Mouse (Mus musculus): ENCODE results near the gene H2-D1.

DNA sequence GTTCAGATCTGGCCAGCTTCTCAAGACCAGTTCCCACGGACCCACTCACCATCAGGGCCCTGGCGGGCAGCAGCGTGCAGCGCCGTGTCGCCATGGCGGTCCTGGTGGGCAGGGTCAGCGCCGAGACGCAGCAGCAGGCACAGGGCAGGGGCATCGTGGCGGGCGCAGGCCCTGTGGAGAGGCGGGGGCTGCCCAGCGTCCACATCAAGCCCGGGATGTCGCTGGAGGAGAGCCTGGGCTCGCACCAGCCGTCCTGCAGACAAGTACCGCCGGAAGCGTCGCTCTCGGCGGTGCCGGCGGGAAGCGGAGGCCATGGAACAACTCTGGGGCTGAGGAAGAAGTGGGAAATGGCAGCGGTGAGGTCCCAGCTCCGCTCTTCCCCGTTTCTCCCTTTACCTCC lies 27.6 kb upstream of the H2-D1 start:
- TF ChIP-seq POLR2A (IDR thresholded peaks at IDR 0.05; ENCODE audit: insufficient read depth, low read depth, low read length), result no peak
- no peak for TF ChIP-seq CTCF (IDR thresholded peaks at IDR 0.05)
- no peak for TF ChIP-seq EP300 (IDR thresholded peaks at IDR 0.05; ENCODE audit: insufficient read depth, low read depth, low read length)
